Mouse (Mus musculus): Measurements from ENCODE around the gene Creb3.

- TF ChIP-seq CTCF (IDR thresholded peaks at IDR 0.05; ENCODE audit: control insufficient read depth, insufficient read depth, insufficient read length) (no peak), USF1 (IDR thresholded peaks at IDR 0.05; ENCODE audit: low read depth) (no peak), MAX (IDR thresholded peaks at IDR 0.05) (no peak), MYOG (IDR thresholded peaks at IDR 0.05; ENCODE audit: control insufficient read depth, extremely low read depth, insufficient read length) (no peak), CEBPB (IDR thresholded peaks at IDR 0.05; ENCODE audit: low read depth) (no peak), FOSL1 (IDR thresholded peaks at IDR 0.05; ENCODE audit: insufficient read depth, low read length, poor library complexity, severe bottlenecking) (no peak), MYOD1 (IDR thresholded peaks at IDR 0.05; ENCODE audit: control insufficient read depth, insufficient read length, low read depth) (no peak)
Observed at GRCm38 (mm10) chr4:43593453-43593852, 31.3 kb downstream of the Creb3 start.
